Mouse (Mus musculus): Measurements from ENCODE around the gene Rnf214. TPM values are rescaled to one million over a fixed set of nuclear protein-coding genes. Genes with fewer than 3 reads are reported as not detected.

Gene Rnf214
- polyA plus RNA-seq, 1 experiment from 2014 or later: 29.5 TPM

- Histone ChIP-seq H3K4me3 (ENCODE audit: low read depth, low read length) (peak overlapping the region; percentile 60; the same call in 1 of the 2 replicates), H3K9ac (replicated peaks; ENCODE audit: low read depth) (no peak overlapping the region; the same call in 1 of the 2 replicates), H3K27me3 (replicated peaks; ENCODE audit: insufficient read depth, low read length) (no peaks in the 10 kb centered on the region), H3K9me3 (ENCODE audit: low read length) (no peaks in the 10 kb centered on the region), H3K27ac (ENCODE audit: low read length) (no peak overlapping the region), H3K36me3 (ENCODE audit: insufficient read depth, low read length) (no peaks in the 10 kb centered on the region), H3K4me2 (replicated peaks; ENCODE audit: low read depth, low read length) (peak overlapping the region; percentile 93), H3K4me1 (ENCODE audit: insufficient read depth, low read depth, low read length) (peaks cover 13% of the 10 kb centered on the region; the same call in 1 of the 2 replicates)
- WGBS: 33% methylated on average over 5 of the region's 5 CpGs
- no peak for TF ChIP-seq CTCF (IDR thresholded peaks at IDR 0.05)
- no peak for TF ChIP-seq EP300 (IDR thresholded peaks at IDR 0.05)
- DNase-seq (ENCODE audit: low spot score) (peak; percentile 10), ATAC-seq (no peak)
These were observed 66.4 kb downstream of the Rnf214 start for GRCm38 (mm10) chr9:45840331-45840730.

GRCm38 (mm10) chr9:45839982-45840300 lies 66.8 kb downstream of the Rnf214 start:
- H3K4me3 ChIP-seq (ENCODE audit: low read depth, low read length): peak overlapping the region; percentile 60; the same call in 1 of the 2 replicates
- no peaks in the 10 kb centered on the region for H3K36me3 ChIP-seq (ENCODE audit: insufficient read depth, low read length)
- H3K4me2 ChIP-seq (replicated peaks; ENCODE audit: low read depth, low read length): peak overlapping the region; percentile 93
- no peaks in the 10 kb centered on the region for H3K9me3 ChIP-seq (ENCODE audit: low read length)
- DNase-seq (ENCODE audit: low spot score): no peak
- ATAC-seq: no peak
- TF ChIP-seq EP300 (IDR thresholded peaks at IDR 0.05) (no peak), CTCF (IDR thresholded peaks at IDR 0.05) (no peak)
- WGBS: 65% methylated on average over 7 of the region's 7 CpGs
- peaks cover 13% of the 10 kb centered on the region; the same call in 1 of the 2 replicates for H3K4me1 ChIP-seq (ENCODE audit: insufficient read depth, low read depth, low read length)
- H3K27me3 ChIP-seq (replicated peaks; ENCODE audit: insufficient read depth, low read length): no peaks in the 10 kb centered on the region
- H3K27ac ChIP-seq (ENCODE audit: low read length): no peak overlapping the region
- no peak overlapping the region for H3K9ac ChIP-seq (replicated peaks; ENCODE audit: low read depth)

GRCm38 (mm10) chr9:45839139-45839981 lies 67.4 kb downstream of the Rnf214 start:
- ATAC-seq (peak; percentile 38), DNase-seq (ENCODE audit: low spot score) (peak; percentile 26)
- no peaks in the 10 kb centered on the region for H3K9me3 ChIP-seq (ENCODE audit: low read length)
- peak overlapping the region; percentile 60 for H3K4me3 ChIP-seq (ENCODE audit: low read depth, low read length)
- TF ChIP-seq CTCF (IDR thresholded peaks at IDR 0.05) (no peak), EP300 (IDR thresholded peaks at IDR 0.05) (no peak)
- H3K27ac ChIP-seq (ENCODE audit: low read length): 0 out of 2 replicates have a peak overlapping the region, but pooled peaks have one; percentile 6
- no peaks in the 10 kb centered on the region for H3K27me3 ChIP-seq (replicated peaks; ENCODE audit: insufficient read depth, low read length)
- H3K4me2 ChIP-seq (replicated peaks; ENCODE audit: low read depth, low read length): peak overlapping the region; percentile 93
- H3K9ac ChIP-seq (replicated peaks; ENCODE audit: low read depth): peak overlapping the region; percentile 46
- 11% methylated on average over 15 of the region's 17 CpGs for WGBS
- H3K36me3 ChIP-seq (ENCODE audit: insufficient read depth, low read length): no peaks in the 10 kb centered on the region
- H3K4me1 ChIP-seq (ENCODE audit: insufficient read depth, low read depth, low read length): peaks cover 13% of the 10 kb centered on the region; the same call in 1 of the 2 replicates

- no peak for TF ChIP-seq EP300 (IDR thresholded peaks at IDR 0.05)
- peak; percentile 56 for TF ChIP-seq CTCF (IDR thresholded peaks at IDR 0.05)
- WGBS: 1% methylated on average over 39 of the region's 40 CpGs
- peak within 1 kb of the TSS; percentile 93 for H3K4me2 ChIP-seq (replicated peaks; ENCODE audit: low read depth, low read length)
These were observed 68.1 kb downstream of the Rnf214 start, which contains the start of gene Bace1 for GRCm38 (mm10) chr9:45838434-45839138. TSS of gene Bace1 (plus strand) at chr9:45838580.

GRCm38 (mm10) chr9:45838069-45838433 lies 68.7 kb downstream of the Rnf214 start:
- WGBS: 20% methylated on average over 4 of the region's 4 CpGs
- TF ChIP-seq EP300 (IDR thresholded peaks at IDR 0.05): no peak
- TF ChIP-seq CTCF (IDR thresholded peaks at IDR 0.05): no peak
- no peak overlapping the region; the same call in 1 of the 2 replicates for H3K9ac ChIP-seq (replicated peaks; ENCODE audit: low read depth)
- H3K4me1 ChIP-seq (ENCODE audit: insufficient read depth, low read depth, low read length): peaks cover 13% of the 10 kb centered on the region; the same call in 1 of the 2 replicates
- H3K4me3 ChIP-seq (ENCODE audit: low read depth, low read length): peak overlapping the region; percentile 60
- H3K36me3 ChIP-seq (ENCODE audit: insufficient read depth, low read length): no peaks in the 10 kb centered on the region
- no peak for DNase-seq (ENCODE audit: low spot score)
- H3K9me3 ChIP-seq (ENCODE audit: low read length): no peaks in the 10 kb centered on the region
- no peak overlapping the region for H3K27ac ChIP-seq (ENCODE audit: low read length)
- ATAC-seq: no peak
- peak overlapping the region; percentile 93 for H3K4me2 ChIP-seq (replicated peaks; ENCODE audit: low read depth, low read length)
- no peaks in the 10 kb centered on the region for H3K27me3 ChIP-seq (replicated peaks; ENCODE audit: insufficient read depth, low read length)

More at GRCm38 (mm10) chr9:45838434-45839138, 68.1 kb downstream of the Rnf214 start, which contains the start of gene Bace1:
- Histone ChIP-seq H3K27ac (ENCODE audit: low read length) (peak within 1 kb of the TSS; percentile 6; the same call in 1 of the 2 replicates), H3K9ac (replicated peaks; ENCODE audit: low read depth) (peak within 1 kb of the TSS; percentile 46), H3K27me3 (replicated peaks; ENCODE audit: insufficient read depth, low read length) (no peaks in the 10 kb centered on the region), H3K9me3 (ENCODE audit: low read length) (no peaks in the 10 kb centered on the region), H3K4me3 (ENCODE audit: low read depth, low read length) (peak within 1 kb of the TSS; percentile 60), H3K36me3 (ENCODE audit: insufficient read depth, low read length) (no peaks in the 10 kb centered on the region), H3K4me1 (ENCODE audit: insufficient read depth, low read depth, low read length) (peaks cover 13% of the 10 kb centered on the region; the same call in 1 of the 2 replicates)
- ATAC-seq (peak; percentile 86), DNase-seq (ENCODE audit: low spot score) (peak; percentile 90)

GRCm38 (mm10) chr9:45833461-45833860 lies 73.2 kb downstream of the Rnf214 start:
- no peak for TF ChIP-seq EP300 (IDR thresholded peaks at IDR 0.05)
- TF ChIP-seq CTCF (IDR thresholded peaks at IDR 0.05): no peak
- DNase-seq (ENCODE audit: low spot score) (no peak), ATAC-seq (no peak)
- no peak overlapping the region for H3K4me3 ChIP-seq (ENCODE audit: low read depth, low read length)
- no peak overlapping the region for H3K27ac ChIP-seq (ENCODE audit: low read length)
- WGBS: 83% methylated on average over 2 of the region's 2 CpGs
- no peak overlapping the region for H3K4me2 ChIP-seq (replicated peaks; ENCODE audit: low read depth, low read length)
- H3K36me3 ChIP-seq (ENCODE audit: insufficient read depth, low read length): no peaks in the 10 kb centered on the region
- H3K9me3 ChIP-seq (ENCODE audit: low read length): 0 out of 2 replicates have a peak, but pooled peaks cover 3% of the 10 kb centered on the region
- H3K27me3 ChIP-seq (replicated peaks; ENCODE audit: insufficient read depth, low read length): no peaks in the 10 kb centered on the region
- no peak overlapping the region for H3K9ac ChIP-seq (replicated peaks; ENCODE audit: low read depth)
- no peaks in the 10 kb centered on the region for H3K4me1 ChIP-seq (ENCODE audit: insufficient read depth, low read depth, low read length)

All from lung, postnatal 0 days (tissue).